Mouse (Mus musculus) retina, adult 2 months (tissue): ENCODE measurements around the gene Mfap5.
A peak's percentile ranks its signal among the peaks of the same experiment; 100 is the strongest.
"Not testable (repeated sequence)": the region's sequence is repeated elsewhere in the genome, so short reads cannot be mapped to it uniquely, and the experiment has no call there.

Experiments
- DNase-seq: peaks from one replicate; pipeline ENCODE4 v3.0.0-alpha.2; 2012; ENCODE audit warnings: low read depth, low spot score

The Mfap5 gene

GRCm38 (mm10) chr6:122560427-122560826, 54.8 kb downstream of the Mfap5 start:
- peak; percentile 68 for DNase-seq

- no peak for DNase-seq
Measured at GRCm38 (mm10) chr6:122561005-122561404, 55.4 kb downstream of the Mfap5 start.

DNA sequence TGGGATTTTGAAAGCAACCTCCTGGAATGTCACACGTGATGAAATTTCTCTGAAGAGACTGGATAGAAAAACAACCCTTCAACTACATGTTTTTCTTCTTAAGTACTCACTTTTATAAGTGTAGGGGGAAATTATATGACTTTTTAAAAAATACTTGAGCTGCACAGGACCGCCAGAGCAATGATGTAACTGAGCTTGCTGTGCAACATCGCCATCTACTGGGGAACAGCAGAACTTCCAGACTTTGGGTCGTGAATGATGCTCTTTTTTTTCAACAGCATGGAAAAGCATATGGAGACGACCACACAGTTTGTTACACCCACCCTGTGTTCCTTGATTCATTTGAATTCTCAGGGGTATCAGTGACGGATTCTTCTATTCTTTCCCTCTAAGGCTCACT, 56.8 kb downstream of the Mfap5 start:
- DNase-seq: peak; percentile 30

GRCm38 (mm10) chr6:122565070-122565784, 59.6 kb downstream of the Mfap5 start:
- DNase-seq: no peak

GRCm38 (mm10) chr6:122569113-122569512, 63.5 kb downstream of the Mfap5 start:
- no peak for DNase-seq

DNA sequence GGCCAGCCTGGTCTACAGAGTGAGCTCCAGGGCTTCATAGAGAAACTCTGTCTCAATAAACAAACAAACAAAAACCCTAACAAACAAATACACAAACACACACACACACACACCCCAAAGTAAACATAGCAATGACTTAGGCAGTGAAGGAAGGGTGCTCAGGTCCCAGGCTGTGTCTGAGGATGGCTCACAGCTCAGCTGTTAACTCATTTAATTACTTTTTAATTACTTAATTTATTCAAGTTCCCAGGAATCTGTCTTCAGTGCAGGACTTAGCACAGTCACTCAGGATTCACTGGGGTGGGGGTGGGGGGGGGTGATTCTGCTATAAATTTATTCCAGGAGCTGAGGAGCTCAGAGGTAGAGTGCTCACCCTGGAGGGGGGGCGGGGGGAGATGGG, 64.1 kb downstream of the Mfap5 start:
- no peak for DNase-seq

DNA sequence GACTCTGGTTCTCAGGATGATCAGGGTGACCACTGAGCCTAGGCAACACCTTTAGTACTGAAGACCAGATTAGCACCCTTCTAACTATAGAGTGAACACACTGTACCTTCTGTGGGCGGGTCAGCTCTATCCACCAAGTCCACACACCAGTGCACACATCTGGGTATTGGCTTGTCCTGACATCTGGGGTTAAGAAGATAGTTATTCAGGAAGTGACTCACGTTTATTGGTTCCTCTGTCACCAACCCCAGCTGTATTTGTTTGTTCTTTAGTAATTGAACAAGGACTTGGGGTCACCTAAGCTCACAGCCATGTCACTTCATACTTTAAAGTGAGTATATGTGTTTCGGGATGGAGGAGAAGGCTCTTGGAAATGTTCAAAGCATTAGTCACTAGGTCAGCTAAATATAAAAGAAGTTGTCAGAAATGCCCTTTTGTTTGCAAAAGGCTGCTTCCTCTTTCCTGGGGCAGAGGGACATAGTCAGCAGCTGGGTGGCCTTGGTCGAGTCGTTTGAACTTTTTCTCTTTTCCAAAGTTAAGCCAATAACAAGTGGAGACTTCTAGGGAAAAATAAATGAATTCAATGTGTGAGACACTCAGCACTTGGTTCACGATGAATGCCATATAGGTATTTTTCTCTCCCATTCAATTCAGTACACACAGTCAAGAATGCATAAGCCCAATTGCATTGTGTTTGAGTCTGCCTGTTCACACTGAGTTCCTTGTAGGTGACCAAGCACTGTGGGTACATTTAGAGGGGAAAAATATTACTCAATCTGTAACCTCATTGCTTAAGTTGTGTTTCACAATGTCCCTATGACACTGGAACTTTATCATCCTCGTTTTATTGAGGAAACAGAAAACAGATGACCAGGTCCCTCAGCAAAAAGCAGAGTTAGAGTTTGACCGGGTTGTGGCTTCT, 65.3 kb downstream of the Mfap5 start:
- no peak for DNase-seq

- no peak for DNase-seq
Measured at GRCm38 (mm10) chr6:122571617-122571959, 65.9 kb downstream of the Mfap5 start.

- DNase-seq: not testable (repeated sequence)
Measured at GRCm38 (mm10) chr6:122575037-122575436, 69.4 kb downstream of the Mfap5 start.

- DNase-seq: no peak
Measured at GRCm38 (mm10) chr6:122577030-122577429, 71.4 kb downstream of the Mfap5 start.
